Mouse (Mus musculus): Measurements from ENCODE around the gene Tmem170. TPM values are rescaled to one million over a fixed set of nuclear protein-coding genes. Genes with fewer than 3 reads are reported as not detected.

The Tmem170 gene
- polyA plus RNA-seq, 1 experiment from 2014 or later, result 8.4 TPM

DNA sequence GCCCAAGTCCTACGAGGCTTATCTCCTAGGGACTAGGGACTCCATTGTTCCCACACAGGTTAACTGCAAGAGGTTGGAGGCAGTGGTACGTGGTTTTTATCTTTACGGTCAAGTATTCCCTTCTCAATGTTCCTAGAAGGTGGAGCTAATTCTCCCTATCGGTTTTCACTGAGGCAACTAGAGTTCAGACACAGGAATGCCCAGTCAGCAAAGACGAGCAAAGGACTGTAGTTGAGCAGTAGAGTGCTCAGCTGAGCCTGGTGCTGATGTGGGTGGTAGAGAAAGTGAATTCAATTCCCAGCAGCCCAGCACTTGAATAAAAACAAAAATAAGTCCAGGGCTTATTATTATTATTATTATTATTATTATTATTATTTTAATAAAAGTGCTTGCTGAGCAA is 16.1 kb upstream of the Tmem170 start:
- no peak overlapping the region for H3K27ac ChIP-seq
- H3K36me3 ChIP-seq, result no peaks in the 10 kb centered on the region
- no peak for DNase-seq (ENCODE audit: low spot score)
- 71% methylated on average over 5 of the region's 5 CpGs for WGBS
- peaks cover 49% of the 10 kb centered on the region for H3K27me3 ChIP-seq (ENCODE audit: insufficient read depth, poor library complexity, severe bottlenecking)
- peaks cover 16% of the 10 kb centered on the region for H3K4me1 ChIP-seq (replicated peaks)
- H3K4me3 ChIP-seq, result no peak overlapping the region
- H3K9me3 ChIP-seq, result no peaks in the 10 kb centered on the region

GRCm38 (mm10) chr8:111891983-111892382 is 15.4 kb upstream of the Tmem170 start:
- Histone ChIP-seq H3K36me3 (no peaks in the 10 kb centered on the region), H3K27ac (no peak overlapping the region), H3K4me3 (no peak overlapping the region), H3K9me3 (no peaks in the 10 kb centered on the region), H3K4me1 (replicated peaks) (peaks cover 16% of the 10 kb centered on the region), H3K27me3 (ENCODE audit: insufficient read depth, poor library complexity, severe bottlenecking) (peaks cover 53% of the 10 kb centered on the region)
- WGBS, result 30% methylated on average over 8 of the region's 8 CpGs
- DNase-seq (ENCODE audit: low spot score), result no peak

DNA sequence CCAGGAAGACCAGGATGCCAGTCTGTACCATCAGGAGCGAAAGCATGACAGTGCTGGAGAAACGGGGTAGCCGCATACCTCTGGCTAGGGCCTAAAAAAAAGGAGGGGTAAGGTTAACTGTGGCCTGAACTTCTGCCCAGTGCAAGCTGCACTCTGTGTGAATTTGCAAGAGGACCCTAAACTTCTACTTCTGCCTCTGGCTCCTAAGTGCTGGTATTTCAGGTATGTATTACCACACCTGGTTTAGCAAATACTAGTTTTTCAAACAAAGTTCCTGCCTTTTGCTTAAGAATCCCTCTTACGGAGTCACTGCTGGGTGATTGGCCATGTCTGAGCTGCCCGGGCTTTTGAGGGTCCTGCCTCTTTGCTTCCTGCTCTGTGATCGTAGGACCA is 14.4 kb upstream of the Tmem170 start:
- WGBS, result 62% methylated on average over 6 of the region's 6 CpGs
- Histone ChIP-seq H3K4me3 (no peak overlapping the region), H3K36me3 (no peaks in the 10 kb centered on the region), H3K27me3 (ENCODE audit: insufficient read depth, poor library complexity, severe bottlenecking) (peaks cover 58% of the 10 kb centered on the region), H3K27ac (no peak overlapping the region), H3K4me1 (replicated peaks) (peaks cover 16% of the 10 kb centered on the region), H3K9me3 (no peaks in the 10 kb centered on the region)
- no peak for DNase-seq (ENCODE audit: low spot score)

GRCm38 (mm10) chr8:111889931-111890910 is 13.7 kb upstream of the Tmem170 start:
- H3K4me1 ChIP-seq (replicated peaks), result peaks cover 16% of the 10 kb centered on the region
- no peaks in the 10 kb centered on the region for H3K9me3 ChIP-seq
- H3K4me3 ChIP-seq, result peak overlapping the region; percentile 44
- peaks cover 58% of the 10 kb centered on the region for H3K27me3 ChIP-seq (ENCODE audit: insufficient read depth, poor library complexity, severe bottlenecking)
- WGBS, result 12% methylated on average over 86 of the region's 86 CpGs
- no peaks in the 10 kb centered on the region for H3K36me3 ChIP-seq
- no peak overlapping the region for H3K27ac ChIP-seq
- no peak for DNase-seq (ENCODE audit: low spot score)

DNA sequence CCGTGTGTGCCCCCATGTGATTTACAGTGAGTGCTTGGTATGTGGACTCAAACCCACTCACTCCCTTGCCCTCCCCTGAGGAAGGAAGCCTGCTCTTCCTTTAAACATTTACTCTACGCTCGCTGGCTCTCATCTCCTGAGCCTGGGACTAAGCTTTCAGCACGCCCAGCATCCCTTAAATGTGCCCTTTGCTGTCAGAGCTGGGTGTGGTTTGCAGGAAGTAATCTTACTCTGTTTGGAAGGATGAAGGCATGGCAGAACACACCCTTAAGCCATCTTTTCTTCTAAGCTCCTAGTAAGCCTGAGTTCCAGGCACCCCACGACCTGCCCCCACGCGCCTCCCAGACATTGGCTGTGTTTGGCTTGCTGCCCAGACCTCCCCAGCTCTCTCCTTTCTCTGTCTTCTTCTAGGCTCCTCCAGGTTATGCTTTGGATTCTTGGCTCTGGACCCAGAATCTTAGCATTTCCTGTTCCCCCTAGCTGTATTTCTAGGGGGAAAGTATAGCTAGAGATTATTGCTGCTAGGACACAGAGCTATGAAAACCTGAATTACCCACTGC is 11.6 kb upstream of the Tmem170 start:
- no peaks in the 10 kb centered on the region for H3K36me3 ChIP-seq
- H3K9me3 ChIP-seq, result no peaks in the 10 kb centered on the region
- H3K4me1 ChIP-seq (replicated peaks), result peaks cover 16% of the 10 kb centered on the region
- 64% methylated on average over 7 of the region's 7 CpGs for WGBS
- no peak for DNase-seq (ENCODE audit: low spot score)
- H3K27ac ChIP-seq, result no peak overlapping the region
- H3K4me3 ChIP-seq, result no peak overlapping the region
- peaks cover 58% of the 10 kb centered on the region for H3K27me3 ChIP-seq (ENCODE audit: insufficient read depth, poor library complexity, severe bottlenecking)

GRCm38 (mm10) chr8:111887479-111887878 is 10.9 kb upstream of the Tmem170 start:
- Histone ChIP-seq H3K4me3 (no peak overlapping the region), H3K27me3 (ENCODE audit: insufficient read depth, poor library complexity, severe bottlenecking) (peaks cover 57% of the 10 kb centered on the region)
- 83% methylated on average over 1 of the region's 1 CpGs for WGBS

GRCm38 (mm10) chr8:111883615-111884014 is 7.1 kb upstream of the Tmem170 start:
- Histone ChIP-seq H3K27me3 (ENCODE audit: insufficient read depth, poor library complexity, severe bottlenecking) (peaks cover 20% of the 10 kb centered on the region), H3K36me3 (no peaks in the 10 kb centered on the region), H3K9me3 (no peaks in the 10 kb centered on the region), H3K4me1 (replicated peaks) (no peaks in the 10 kb centered on the region), H3K27ac (no peak overlapping the region), H3K4me3 (no peak overlapping the region)
- DNase-seq (ENCODE audit: low spot score), result no peak
- WGBS, result 87% methylated on average over 4 of the region's 4 CpGs

More at GRCm38 (mm10) chr8:111887479-111887878, 10.9 kb upstream of the Tmem170 start:
- Histone ChIP-seq H3K36me3 (no peaks in the 10 kb centered on the region), H3K4me1 (replicated peaks) (peaks cover 16% of the 10 kb centered on the region), H3K9me3 (no peaks in the 10 kb centered on the region), H3K27ac (no peak overlapping the region)
- DNase-seq (ENCODE audit: low spot score), result no peak

DNA sequence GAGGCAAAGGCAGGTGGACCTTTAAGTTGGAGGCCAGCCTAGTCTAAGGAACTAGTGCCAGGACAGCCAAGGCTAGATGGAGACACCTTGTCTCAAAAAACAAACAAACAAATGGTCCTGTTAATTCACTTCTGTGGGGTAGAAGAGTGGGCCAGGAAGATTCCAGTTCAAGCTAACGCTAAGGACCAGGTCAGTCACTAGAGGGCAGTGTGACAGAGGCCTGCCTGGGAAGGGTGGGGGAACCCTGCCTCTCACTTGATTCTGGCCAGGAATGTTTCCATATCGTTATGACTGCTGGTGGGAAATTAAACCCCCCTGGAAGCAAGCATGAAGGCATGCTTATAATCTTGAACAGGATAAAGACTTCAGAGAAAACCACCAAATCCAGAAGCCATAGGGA is 5.0 kb upstream of the Tmem170 start:
- 5% methylated on average over 2 of the region's 2 CpGs for WGBS
- H3K27ac ChIP-seq, result no peak overlapping the region
- H3K27me3 ChIP-seq (ENCODE audit: insufficient read depth, poor library complexity, severe bottlenecking), result peaks cover 1% of the 10 kb centered on the region; the same call in 1 of the 2 replicates
- no peaks in the 10 kb centered on the region for H3K4me1 ChIP-seq (replicated peaks)
- DNase-seq (ENCODE audit: low spot score), result peak; percentile 58
- H3K36me3 ChIP-seq, result no peaks in the 10 kb centered on the region
- H3K4me3 ChIP-seq, result no peak overlapping the region
- no peaks in the 10 kb centered on the region for H3K9me3 ChIP-seq

DNA sequence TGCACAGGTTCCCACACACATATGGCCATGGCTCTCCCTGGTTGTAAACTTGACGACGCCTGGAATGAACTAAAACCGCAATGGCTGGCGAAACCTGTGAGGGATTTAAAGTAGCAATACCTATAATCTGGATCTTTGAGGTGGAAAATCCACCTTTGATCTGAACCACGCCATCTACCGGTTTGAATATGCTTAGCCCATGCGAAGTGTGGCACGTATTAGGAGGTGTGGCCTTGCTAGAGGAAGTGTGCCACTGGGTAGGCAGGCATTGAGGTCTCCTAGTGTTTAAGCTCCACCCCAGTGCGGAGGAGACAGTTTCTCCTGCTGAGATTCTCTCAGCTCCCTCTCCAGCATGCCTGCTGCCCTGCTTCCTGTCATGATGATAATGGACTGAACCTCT is 1.2 kb upstream of the Tmem170 start:
- no peaks in the 10 kb centered on the region for H3K36me3 ChIP-seq
- H3K9me3 ChIP-seq, result no peaks in the 10 kb centered on the region
- DNase-seq (ENCODE audit: low spot score), result no peak
- H3K27me3 ChIP-seq (ENCODE audit: insufficient read depth, poor library complexity, severe bottlenecking), result no peaks in the 10 kb centered on the region
- H3K4me1 ChIP-seq (replicated peaks), result peaks cover 11% of the 10 kb centered on the region
- 66% methylated on average over 9 of the region's 9 CpGs for WGBS
- H3K4me3 ChIP-seq, result no peak overlapping the region
- no peak overlapping the region for H3K27ac ChIP-seq

GRCm38 (mm10) chr8:111875758-111876157 is 792 bp downstream of the Tmem170 start:
- DNase-seq (ENCODE audit: low spot score), result no peak
- no peaks in the 10 kb centered on the region for H3K36me3 ChIP-seq
- H3K27me3 ChIP-seq (ENCODE audit: insufficient read depth, poor library complexity, severe bottlenecking), result no peaks in the 10 kb centered on the region
- peaks cover 11% of the 10 kb centered on the region for H3K4me1 ChIP-seq (replicated peaks)
- 34% methylated on average over 9 of the region's 9 CpGs for WGBS
- H3K27ac ChIP-seq, result peak overlapping the region; percentile 92
- H3K4me3 ChIP-seq, result peak overlapping the region; percentile 89
- no peaks in the 10 kb centered on the region for H3K9me3 ChIP-seq

DNA sequence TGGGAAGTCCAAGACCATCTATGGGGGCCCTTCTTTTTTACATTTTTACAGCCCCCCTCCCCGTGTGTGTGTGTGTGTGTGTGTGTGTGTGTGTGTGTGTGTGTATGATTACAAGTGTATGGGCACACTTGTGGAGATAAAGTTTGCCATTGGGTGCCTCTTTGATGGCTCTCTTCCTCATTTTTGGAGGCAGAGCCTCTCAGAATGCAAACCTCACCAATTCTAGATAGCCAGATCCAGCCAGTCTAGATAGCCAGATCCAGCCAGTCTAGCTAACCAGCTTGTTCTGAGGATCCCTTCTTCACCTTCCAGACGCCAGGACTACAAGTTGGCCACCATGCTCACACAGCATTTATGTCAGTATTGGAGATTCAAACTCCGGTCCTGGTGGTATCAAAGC is 5.3 kb downstream of the Tmem170 start:
- 84% methylated on average over 3 of the region's 3 CpGs for WGBS
- H3K36me3 ChIP-seq, result peaks cover 11% of the 10 kb centered on the region; the same call in 1 of the 2 replicates

GRCm38 (mm10) chr8:111870379-111870778 is 6.2 kb downstream of the Tmem170 start:
- 89% methylated on average over 3 of the region's 3 CpGs for WGBS
- no peak for DNase-seq (ENCODE audit: low spot score)
- Histone ChIP-seq H3K27me3 (ENCODE audit: insufficient read depth, poor library complexity, severe bottlenecking) (no peaks in the 10 kb centered on the region), H3K4me1 (replicated peaks) (peaks cover 2% of the 10 kb centered on the region; the same call in 1 of the 2 replicates), H3K9me3 (no peaks in the 10 kb centered on the region), H3K4me3 (no peak overlapping the region), H3K27ac (no peak overlapping the region), H3K36me3 (peaks cover 19% of the 10 kb centered on the region)

More for the DNA sequence above, 5.3 kb downstream of the Tmem170 start:
- DNase-seq (ENCODE audit: low spot score), result no peak
- Histone ChIP-seq H3K9me3 (no peaks in the 10 kb centered on the region), H3K4me1 (replicated peaks) (peaks cover 11% of the 10 kb centered on the region), H3K27ac (no peak overlapping the region), H3K27me3 (ENCODE audit: insufficient read depth, poor library complexity, severe bottlenecking) (no peaks in the 10 kb centered on the region), H3K4me3 (no peak overlapping the region)

- H3K27ac ChIP-seq, result no peak overlapping the region
- H3K36me3 ChIP-seq, result peaks cover 25% of the 10 kb centered on the region
- no peak for DNase-seq (ENCODE audit: low spot score)
- H3K9me3 ChIP-seq, result no peaks in the 10 kb centered on the region
- no peak overlapping the region for H3K4me3 ChIP-seq
- 73% methylated on average over 2 of the region's 2 CpGs for WGBS
- no peaks in the 10 kb centered on the region for H3K27me3 ChIP-seq (ENCODE audit: insufficient read depth, poor library complexity, severe bottlenecking)
- H3K4me1 ChIP-seq (replicated peaks), result no peaks in the 10 kb centered on the region
Measured at GRCm38 (mm10) chr8:111868664-111869063, 7.9 kb downstream of the Tmem170 start.
